Mouse (Mus musculus): ENCODE measurements around the gene Slc5a4a. TPM values are rescaled to one million over a fixed set of nuclear protein-coding genes. Genes with fewer than 3 reads are reported as not detected.

Slc5a4a gene
- not detected in 2 replicates for polyA plus RNA-seq (2014; fragmentation: Nextera tagmentation; extraction: Ambion mirVana)

DNA sequence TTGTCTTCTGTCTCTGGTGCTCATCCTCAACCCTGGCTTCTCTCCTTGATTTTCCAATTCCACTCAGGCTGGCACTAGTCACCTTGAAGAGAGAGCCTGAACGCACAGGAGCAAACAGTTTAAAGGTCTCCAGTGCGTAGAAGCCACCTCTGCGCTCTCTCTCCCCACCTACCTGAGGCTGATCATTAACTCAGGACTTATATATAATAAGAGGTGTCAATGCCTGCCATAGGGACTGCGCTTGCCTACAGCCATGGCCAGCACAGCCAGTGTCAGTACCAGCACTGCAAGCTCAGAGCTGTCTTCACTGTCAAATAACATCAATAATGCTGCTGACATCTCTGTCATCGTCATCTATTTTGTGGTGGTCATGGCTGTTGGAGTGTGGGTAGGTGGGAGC lies at the start of gene Slc5a4a:
TSS of gene Slc5a4a (plus strand) at position 174 of the 400 bp plus-strand sequence.
- Histone ChIP-seq H3K4me3 (ENCODE audit: low read length) (no peak within 1 kb of the TSS), H3K27ac (ENCODE audit: low read depth, low read length) (no peak within 1 kb of the TSS), H3K36me3 (ENCODE audit: control insufficient read depth, insufficient read depth, low read length) (no peaks in the 10 kb centered on the region), H3K4me2 (replicated peaks; ENCODE audit: low read depth, low read length) (no peak within 1 kb of the TSS), H3K4me1 (ENCODE audit: control insufficient read depth, insufficient read depth, low read length) (no peaks in the 10 kb centered on the region), H3K27me3 (ENCODE audit: control insufficient read depth, insufficient read depth, low read length) (no peaks in the 10 kb centered on the region), H3K9me3 (ENCODE audit: control insufficient read depth, low read length) (no peaks in the 10 kb centered on the region), H3K9ac (ENCODE audit: low read depth, low read length) (no peak within 1 kb of the TSS)
- 85% methylated on average over 5 of the region's 5 CpGs for WGBS
- no peak for ATAC-seq (ENCODE audit: low FRiP score, low TSS enrichment)

DNA sequence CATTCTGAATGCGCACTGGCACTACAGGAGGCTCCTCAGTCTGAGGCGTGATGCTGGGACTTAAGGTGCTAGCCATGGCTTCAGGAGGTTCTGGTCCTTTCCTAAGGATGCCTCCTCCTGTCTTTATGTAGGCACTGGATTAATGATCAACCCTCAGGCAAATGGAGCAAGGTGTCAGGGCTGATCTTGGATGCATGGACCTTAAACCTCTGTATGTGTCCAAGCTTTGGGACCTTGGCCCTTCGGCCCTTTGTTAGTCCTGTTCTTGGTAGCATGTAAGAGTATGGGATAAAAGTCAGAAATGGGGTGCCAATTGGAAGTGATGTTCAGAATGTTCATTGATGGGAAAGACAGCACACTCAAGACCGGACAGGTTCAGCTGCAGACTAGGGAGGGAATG lies 36.4 kb upstream of the Slc5a4a start, which contains the start of gene Slc5a4b:
TSS of gene Slc5a4b (minus strand) at position 101 of the 400 bp plus-strand sequence.
- Histone ChIP-seq H3K9me3 (ENCODE audit: control insufficient read depth, low read length) (no peaks in the 10 kb centered on the region), H3K27ac (ENCODE audit: low read depth, low read length) (no peak within 1 kb of the TSS), H3K36me3 (ENCODE audit: control insufficient read depth, insufficient read depth, low read length) (no peaks in the 10 kb centered on the region), H3K4me2 (replicated peaks; ENCODE audit: low read depth, low read length) (no peak within 1 kb of the TSS), H3K27me3 (ENCODE audit: control insufficient read depth, insufficient read depth, low read length) (no peaks in the 10 kb centered on the region), H3K4me3 (ENCODE audit: low read length) (no peak within 1 kb of the TSS), H3K4me1 (ENCODE audit: control insufficient read depth, insufficient read depth, low read length) (no peaks in the 10 kb centered on the region), H3K9ac (ENCODE audit: low read depth, low read length) (no peak within 1 kb of the TSS)
- WGBS = 89% methylated on average over 4 of the region's 4 CpGs
- no peak for ATAC-seq (ENCODE audit: low FRiP score, low TSS enrichment)

DNA sequence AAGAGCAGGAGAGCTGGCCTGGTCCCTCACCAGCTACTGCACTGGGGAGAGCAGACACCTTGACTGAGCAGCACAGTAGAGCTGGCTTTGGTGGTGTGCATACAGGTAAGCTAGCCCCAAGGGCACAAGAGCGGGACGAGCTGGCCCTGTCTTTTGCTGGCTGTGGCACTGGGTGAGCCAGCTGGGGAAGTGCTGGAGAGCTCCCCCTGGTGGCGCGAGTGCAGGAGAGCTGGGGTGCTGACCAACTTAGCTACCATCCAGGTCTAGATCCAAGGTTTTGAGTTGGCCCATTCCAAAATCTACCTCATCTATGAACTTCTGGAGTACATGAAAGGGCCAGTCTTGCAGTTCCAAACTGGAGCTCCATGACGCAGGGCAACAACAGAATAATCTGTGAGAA lies 29.3 kb upstream of the Slc5a4a start:
- H3K4me2 ChIP-seq (replicated peaks; ENCODE audit: low read depth, low read length) = no peak overlapping the region
- WGBS = 39% methylated on average over 5 of the region's 5 CpGs
- ATAC-seq (ENCODE audit: low FRiP score, low TSS enrichment) = no peak
- no peaks in the 10 kb centered on the region for H3K36me3 ChIP-seq (ENCODE audit: control insufficient read depth, insufficient read depth, low read length)
- H3K4me3 ChIP-seq (ENCODE audit: low read length) = no peak overlapping the region
- H3K9me3 ChIP-seq (ENCODE audit: control insufficient read depth, low read length) = no peaks in the 10 kb centered on the region
- H3K9ac ChIP-seq (ENCODE audit: low read depth, low read length) = no peak overlapping the region
- no peaks in the 10 kb centered on the region for H3K27me3 ChIP-seq (ENCODE audit: control insufficient read depth, insufficient read depth, low read length)
- no peak overlapping the region for H3K27ac ChIP-seq (ENCODE audit: low read depth, low read length)
- H3K4me1 ChIP-seq (ENCODE audit: control insufficient read depth, insufficient read depth, low read length) = peaks cover 7% of the 10 kb centered on the region; the same call in 1 of the 2 replicates

DNA sequence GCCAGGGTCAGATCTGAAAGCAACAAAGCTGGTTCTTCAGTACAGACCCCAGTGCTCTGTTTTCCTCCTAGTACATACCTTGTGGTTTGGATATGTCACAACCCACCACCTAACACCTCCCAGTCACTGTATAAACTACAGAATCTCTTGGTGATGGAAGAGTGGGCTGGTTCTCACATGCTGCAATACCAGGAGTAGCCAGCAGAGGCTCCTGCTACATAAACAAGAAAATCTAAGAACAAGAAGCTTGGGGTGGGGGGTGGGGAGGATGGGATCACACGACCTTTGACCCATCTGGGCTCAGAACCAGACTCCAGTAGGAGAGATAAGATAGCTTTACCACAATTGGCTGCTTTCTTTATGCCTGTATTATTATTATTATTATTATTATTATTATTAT lies 28.5 kb upstream of the Slc5a4a start:
- no peaks in the 10 kb centered on the region for H3K9me3 ChIP-seq (ENCODE audit: control insufficient read depth, low read length)
- H3K9ac ChIP-seq (ENCODE audit: low read depth, low read length) = no peak overlapping the region
- no peak overlapping the region for H3K27ac ChIP-seq (ENCODE audit: low read depth, low read length)
- H3K4me3 ChIP-seq (ENCODE audit: low read length) = no peak overlapping the region
- ATAC-seq (ENCODE audit: low FRiP score, low TSS enrichment) = no peak
- no peaks in the 10 kb centered on the region for H3K27me3 ChIP-seq (ENCODE audit: control insufficient read depth, insufficient read depth, low read length)
- WGBS = 9% methylated on average over 1 of the region's 1 CpGs
- no peak overlapping the region for H3K4me2 ChIP-seq (replicated peaks; ENCODE audit: low read depth, low read length)
- no peaks in the 10 kb centered on the region for H3K36me3 ChIP-seq (ENCODE audit: control insufficient read depth, insufficient read depth, low read length)
- peaks cover 7% of the 10 kb centered on the region; the same call in 1 of the 2 replicates for H3K4me1 ChIP-seq (ENCODE audit: control insufficient read depth, insufficient read depth, low read length)

DNA sequence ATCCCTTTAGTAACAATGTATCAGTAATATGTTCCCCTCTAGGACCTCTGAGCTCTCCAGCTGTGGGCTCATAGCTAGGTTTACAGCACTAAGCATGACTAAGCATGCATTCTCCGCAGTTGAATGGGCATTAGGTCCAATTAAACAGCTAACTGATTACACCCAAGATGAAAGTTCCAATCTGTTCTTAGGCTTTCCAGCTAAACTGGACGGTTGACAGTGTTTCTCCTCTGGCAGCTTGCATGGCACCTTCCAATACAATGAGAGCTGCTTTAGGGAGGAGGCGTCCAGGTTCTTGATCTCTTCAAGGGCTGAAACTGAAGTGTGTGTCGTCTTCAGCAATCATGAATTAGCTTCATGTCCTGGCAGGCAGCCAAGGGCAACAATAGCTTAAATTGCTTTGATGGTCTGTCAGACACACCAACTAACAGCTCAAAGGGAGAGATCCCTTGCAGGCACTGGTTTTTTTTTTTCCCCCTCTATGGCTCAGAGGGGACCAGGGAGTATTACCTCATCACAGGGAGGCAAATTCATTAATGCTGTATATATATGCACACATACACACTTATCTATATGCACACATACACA lies 27.0 kb upstream of the Slc5a4a start:
- H3K4me1 ChIP-seq (ENCODE audit: control insufficient read depth, insufficient read depth, low read length) = peaks cover 7% of the 10 kb centered on the region; the same call in 1 of the 2 replicates
- no peak overlapping the region for H3K4me2 ChIP-seq (replicated peaks; ENCODE audit: low read depth, low read length)
- no peak overlapping the region for H3K9ac ChIP-seq (ENCODE audit: low read depth, low read length)
- 0 out of 2 replicates have a peak, but pooled peaks have one; percentile 35 for ATAC-seq (ENCODE audit: low FRiP score, low TSS enrichment)
- H3K27ac ChIP-seq (ENCODE audit: low read depth, low read length) = no peak overlapping the region
- H3K27me3 ChIP-seq (ENCODE audit: control insufficient read depth, insufficient read depth, low read length) = no peaks in the 10 kb centered on the region
- H3K4me3 ChIP-seq (ENCODE audit: low read length) = no peak overlapping the region
- H3K36me3 ChIP-seq (ENCODE audit: control insufficient read depth, insufficient read depth, low read length) = no peaks in the 10 kb centered on the region
- no peaks in the 10 kb centered on the region for H3K9me3 ChIP-seq (ENCODE audit: control insufficient read depth, low read length)
- WGBS = 25% methylated on average over 4 of the region's 4 CpGs

DNA sequence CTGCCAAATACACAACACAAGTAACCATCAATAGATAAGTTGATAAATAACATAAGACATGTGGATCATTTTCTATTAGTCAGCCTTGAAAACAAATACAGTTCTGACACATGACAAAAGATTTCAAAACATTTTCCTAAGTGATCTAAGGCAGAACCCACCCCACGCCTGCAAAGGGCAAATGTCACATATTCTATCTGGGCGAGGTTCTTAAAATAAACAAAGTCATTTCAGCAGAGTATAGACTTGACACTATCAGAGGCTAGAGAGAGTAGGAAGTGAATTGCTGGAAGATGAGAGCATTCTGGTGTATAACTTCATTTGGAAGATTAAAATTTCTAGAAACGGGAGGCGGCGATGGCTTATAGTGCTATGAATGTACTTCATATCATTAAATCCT lies 25.8 kb upstream of the Slc5a4a start:
- ATAC-seq (ENCODE audit: low FRiP score, low TSS enrichment) = no peak
- no peaks in the 10 kb centered on the region for H3K9me3 ChIP-seq (ENCODE audit: control insufficient read depth, low read length)
- H3K36me3 ChIP-seq (ENCODE audit: control insufficient read depth, insufficient read depth, low read length) = no peaks in the 10 kb centered on the region
- H3K9ac ChIP-seq (ENCODE audit: low read depth, low read length) = no peak overlapping the region
- no peak overlapping the region for H3K27ac ChIP-seq (ENCODE audit: low read depth, low read length)
- peaks cover 7% of the 10 kb centered on the region; the same call in 1 of the 2 replicates for H3K4me1 ChIP-seq (ENCODE audit: control insufficient read depth, insufficient read depth, low read length)
- no peak overlapping the region for H3K4me2 ChIP-seq (replicated peaks; ENCODE audit: low read depth, low read length)
- 70% methylated on average over 5 of the region's 5 CpGs for WGBS
- no peaks in the 10 kb centered on the region for H3K27me3 ChIP-seq (ENCODE audit: control insufficient read depth, insufficient read depth, low read length)
- no peak overlapping the region for H3K4me3 ChIP-seq (ENCODE audit: low read length)

DNA sequence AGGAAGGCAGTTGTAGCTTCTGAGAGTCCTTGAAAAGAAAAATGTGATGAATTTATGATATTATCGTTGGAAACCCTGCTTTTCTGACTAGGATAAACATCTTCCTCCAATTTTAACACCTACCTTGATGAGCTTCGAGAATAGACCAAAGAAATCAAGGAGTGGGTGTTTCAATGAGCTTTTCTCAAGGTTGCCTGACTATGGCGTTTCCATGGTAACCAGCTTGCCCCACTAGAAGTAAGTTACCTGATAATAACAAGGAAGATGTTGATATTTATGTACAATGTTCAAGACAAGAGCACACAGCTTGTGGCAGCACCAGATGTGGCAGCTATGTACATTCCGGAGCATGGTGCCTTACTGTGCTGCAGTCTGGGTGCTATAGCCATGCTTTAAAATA lies 14.7 kb upstream of the Slc5a4a start:
- WGBS = 69% methylated on average over 4 of the region's 4 CpGs
- ATAC-seq (ENCODE audit: low FRiP score, low TSS enrichment) = no peak

GRCm38 (mm10) chr10:76136318-76136717 lies 10.9 kb upstream of the Slc5a4a start:
- Histone ChIP-seq H3K4me3 (ENCODE audit: low read length) (no peak overlapping the region), H3K9me3 (ENCODE audit: control insufficient read depth, low read length) (no peaks in the 10 kb centered on the region), H3K27ac (ENCODE audit: low read depth, low read length) (no peak overlapping the region), H3K9ac (ENCODE audit: low read depth, low read length) (no peak overlapping the region), H3K27me3 (ENCODE audit: control insufficient read depth, insufficient read depth, low read length) (no peaks in the 10 kb centered on the region), H3K4me2 (replicated peaks; ENCODE audit: low read depth, low read length) (no peak overlapping the region), H3K4me1 (ENCODE audit: control insufficient read depth, insufficient read depth, low read length) (no peaks in the 10 kb centered on the region), H3K36me3 (ENCODE audit: control insufficient read depth, insufficient read depth, low read length) (no peaks in the 10 kb centered on the region)
- 79% methylated on average over 2 of the region's 2 CpGs for WGBS
- ATAC-seq (ENCODE audit: low FRiP score, low TSS enrichment) = no peak

More for the DNA sequence above, 14.7 kb upstream of the Slc5a4a start:
- Histone ChIP-seq H3K9ac (ENCODE audit: low read depth, low read length) (no peak overlapping the region), H3K27ac (ENCODE audit: low read depth, low read length) (no peak overlapping the region), H3K36me3 (ENCODE audit: control insufficient read depth, insufficient read depth, low read length) (no peaks in the 10 kb centered on the region), H3K27me3 (ENCODE audit: control insufficient read depth, insufficient read depth, low read length) (no peaks in the 10 kb centered on the region), H3K4me2 (replicated peaks; ENCODE audit: low read depth, low read length) (no peak overlapping the region), H3K4me3 (ENCODE audit: low read length) (no peak overlapping the region), H3K4me1 (ENCODE audit: control insufficient read depth, insufficient read depth, low read length) (no peaks in the 10 kb centered on the region), H3K9me3 (ENCODE audit: control insufficient read depth, low read length) (no peaks in the 10 kb centered on the region)

- WGBS = 71% methylated on average over 8 of the region's 8 CpGs
- Histone ChIP-seq H3K9me3 (ENCODE audit: control insufficient read depth, low read length) (no peaks in the 10 kb centered on the region), H3K27me3 (ENCODE audit: control insufficient read depth, insufficient read depth, low read length) (no peaks in the 10 kb centered on the region), H3K9ac (ENCODE audit: low read depth, low read length) (no peak overlapping the region), H3K36me3 (ENCODE audit: control insufficient read depth, insufficient read depth, low read length) (no peaks in the 10 kb centered on the region), H3K27ac (ENCODE audit: low read depth, low read length) (no peak overlapping the region), H3K4me2 (replicated peaks; ENCODE audit: low read depth, low read length) (no peak overlapping the region), H3K4me3 (ENCODE audit: low read length) (no peak overlapping the region), H3K4me1 (ENCODE audit: control insufficient read depth, insufficient read depth, low read length) (no peaks in the 10 kb centered on the region)
- ATAC-seq (ENCODE audit: low FRiP score, low TSS enrichment) = no peak
These were observed 405 bp upstream of the Slc5a4a start for GRCm38 (mm10) chr10:76146846-76147245.
